Comparison of ENCODE assay signal across 23 mouse cellular contexts in the genomic region with DNA sequence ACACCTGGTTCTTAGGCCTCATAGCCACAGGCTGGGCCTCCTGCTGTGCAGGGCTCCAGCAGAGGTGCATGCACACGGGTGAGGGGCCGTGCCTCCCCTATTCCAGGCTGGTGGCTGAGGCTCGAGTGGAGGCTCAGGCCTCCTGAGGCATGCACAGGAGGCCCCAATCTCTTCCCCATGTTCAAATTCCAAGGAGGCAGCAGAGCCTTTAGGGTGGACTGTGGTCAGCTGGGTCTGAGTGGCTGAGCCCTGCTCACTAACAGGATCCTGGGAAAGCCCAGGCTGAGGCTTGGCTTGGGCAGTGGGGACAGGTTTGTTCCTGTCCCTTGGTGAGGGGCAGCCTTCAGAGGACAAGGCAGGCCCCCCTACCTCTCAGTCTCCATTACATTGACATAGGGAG. TPM values are rescaled to one million over a fixed set of nuclear protein-coding genes. Genes with fewer than 3 reads are reported as not detected.
A peak's percentile ranks its signal among the peaks of the same experiment; 100 is the strongest.
DNase-seq lines count a peak whose midpoint lies in the region; ATAC-seq and TF ChIP-seq lines count a peak whose summit lies in the region.
"Had no signal": no experiment of that assay in that cellular context is flagged by ENCODE, and none has a peak within 500 bp of the region (broad histone marks: within the 10 kb centered on the region; RNA-seq: fewer than 3 reads in every experiment).

No protein-coding gene starts in this region.

- no peak overlapping the region for H3K4me3 ChIP-seq in forebrain, embryonic 12.5 days (replicated peaks)
- no peak overlapping the region for H3K4me3 ChIP-seq in forebrain, embryonic 10.5 days
- H3K4me3 ChIP-seq in layer of hippocampus, adult 2 months, result no peak overlapping the region
- H3K4me3 ChIP-seq in hindbrain, embryonic 13.5 days, result no peak overlapping the region
- H3K4me3 ChIP-seq: heart, adult 2 months; heart, embryonic 13.5 days; limb, embryonic 15.5 days; neural tube, embryonic 15.5 days had no signal

- H3K9me3 ChIP-seq in forebrain, embryonic 12.5 days, result no peaks in the 10 kb centered on the region
- H3K9me3 ChIP-seq in forebrain, embryonic 10.5 days, result no peaks in the 10 kb centered on the region
- no peaks in the 10 kb centered on the region for H3K9me3 ChIP-seq in hindbrain, embryonic 13.5 days
- H3K9me3 ChIP-seq: heart, embryonic 13.5 days; limb, embryonic 15.5 days; neural tube, embryonic 15.5 days had no signal

- H3K4me1 ChIP-seq in forebrain, embryonic 12.5 days, result peaks cover 14% of the 10 kb centered on the region
- H3K4me1 ChIP-seq in forebrain, embryonic 10.5 days, result peaks cover 15% of the 10 kb centered on the region
- H3K4me1 ChIP-seq in hindbrain, embryonic 13.5 days (replicated peaks), result peaks cover 33% of the 10 kb centered on the region

- no peak for DNase-seq in forebrain, embryonic 10.5 days (ENCODE audit: extremely low spot score, low spot score)
- DNase-seq in layer of hippocampus, adult 2 months (ENCODE audit: low spot score in 2 of 2), result no peak
- DNase-seq in layer of hippocampus, adult 18-20 months (ENCODE audit: low spot score in 2 of 2), result no peak
- DNase-seq in kidney, postnatal 10 days, result peak; percentile 45
- no peak for DNase-seq in embryo, embryonic 11 days
- DNase-seq in urinary bladder, adult 18-20 months (ENCODE audit: low spot score in 2 of 2), result no peak
- DNase-seq: adrenal gland, postnatal 14 days; cerebellum, adult 8-10 months; cerebellum, postnatal 36 days; forebrain, postnatal 0 days; gastrocnemius, postnatal 25 days; heart, adult 2 months; heart, postnatal 14 days; lung, embryonic 14.5 days; right cerebral cortex, postnatal 14 days had no signal

- no peak for ATAC-seq in forebrain, embryonic 12.5 days (ENCODE audit: low FRiP score)
- ATAC-seq in hindbrain, embryonic 13.5 days (ENCODE audit: low FRiP score), result no peak
- ATAC-seq: forebrain, postnatal 0 days; intestine, postnatal 0 days had no signal

- 0 out of 2 replicates have a peak overlapping the region, but pooled peaks have one; percentile 25 for H3K27ac ChIP-seq in forebrain, embryonic 12.5 days
- no peak overlapping the region for H3K27ac ChIP-seq in forebrain, embryonic 10.5 days
- 0 out of 2 replicates have a peak overlapping the region, but pooled peaks have one; percentile 5 for H3K27ac ChIP-seq in layer of hippocampus, adult 2 months
- H3K27ac ChIP-seq in hindbrain, embryonic 13.5 days, result 0 out of 2 replicates have a peak overlapping the region, but pooled peaks have one; percentile 60
- H3K27ac ChIP-seq: heart, adult 2 months; heart, embryonic 13.5 days; limb, embryonic 15.5 days; liver, embryonic 14.5 days; neural tube, embryonic 15.5 days; stomach, postnatal 0 days had no signal

- no peak overlapping the region for H3K4me2 ChIP-seq in forebrain, embryonic 12.5 days
- H3K4me2 ChIP-seq in hindbrain, embryonic 13.5 days, result no peak overlapping the region
- H3K4me2 ChIP-seq: heart, embryonic 13.5 days; limb, embryonic 15.5 days; lung, embryonic 14.5 days; neural tube, embryonic 15.5 days had no signal

- H3K36me3 ChIP-seq in forebrain, embryonic 12.5 days (replicated peaks), result peaks cover 50% of the 10 kb centered on the region
- peaks cover 45% of the 10 kb centered on the region for H3K36me3 ChIP-seq in forebrain, embryonic 10.5 days (replicated peaks)
- peaks cover 74% of the 10 kb centered on the region for H3K36me3 ChIP-seq in hindbrain, embryonic 13.5 days

- 67% methylated on average over 3 of the region's 3 CpGs for WGBS in forebrain, embryonic 12.5 days
- 69% methylated on average over 3 of the region's 3 CpGs for WGBS in forebrain, embryonic 10.5 days
- WGBS in hindbrain, embryonic 13.5 days, result 64% methylated on average over 3 of the region's 3 CpGs

- H3K9ac ChIP-seq in forebrain, embryonic 12.5 days, result no peak overlapping the region
- H3K9ac ChIP-seq in hindbrain, embryonic 13.5 days, result 0 out of 2 replicates have a peak overlapping the region, but pooled peaks have one; percentile 29
- H3K9ac ChIP-seq: forebrain, postnatal 0 days; heart, embryonic 13.5 days; limb, embryonic 15.5 days; liver, embryonic 14.5 days; lung, embryonic 14.5 days; neural tube, embryonic 15.5 days had no signal

- no peak for TF ChIP-seq CTCF in layer of hippocampus, adult 2 months (conservative IDR thresholded peaks at IDR 0.05)

- H3K27me3 ChIP-seq in forebrain, embryonic 12.5 days, result no peaks in the 10 kb centered on the region
- no peaks in the 10 kb centered on the region for H3K27me3 ChIP-seq in forebrain, embryonic 10.5 days (ENCODE audit: poor library complexity, severe bottlenecking)
- H3K27me3 ChIP-seq in hindbrain, embryonic 13.5 days, result no peaks in the 10 kb centered on the region
- H3K27me3 ChIP-seq: heart, embryonic 13.5 days; limb, embryonic 15.5 days; neural tube, embryonic 15.5 days had no signal

RNA-seq across cellular contexts. Expression of gene Rab35, which starts 17.2 kb away (rescaled TPM):
- 16.1 and 16.7 TPM in 2 replicates for polyA plus RNA-seq in forebrain, embryonic 12.5 days (2016; fragmentation: Nextera tagmentation; extraction: Ambion mirVana)
- polyA plus RNA-seq in forebrain, embryonic 10.5 days (2016; fragmentation: Nextera tagmentation; extraction: Ambion mirVana), result 11.2 and 12.4 TPM in 2 replicates
- 10 to 100 TPM; 85.6 to 98.6 TPM for total RNA-seq in layer of hippocampus, adult 2 months (2021)
- 100 to 1,000 TPM in 1 of 2 experiments, 10 to 100 TPM in 1; 97.7 to 100 TPM for total RNA-seq in layer of hippocampus, adult 18-20 months (2021)
- polyA plus RNA-seq in hindbrain, embryonic 13.5 days (2015; fragmentation: Nextera tagmentation; extraction: Ambion mirVana), result 17.1 and 17.8 TPM in 2 replicates
